Mouse (Mus musculus): Measurements from ENCODE around the gene Prdx6. TPM values are rescaled to one million over a fixed set of nuclear protein-coding genes. Genes with fewer than 3 reads are reported as not detected.

Gene Prdx6
- 325 and 357 TPM in 2 replicates for polyA plus RNA-seq (2014; fragmentation: Nextera tagmentation; extraction: Ambion mirVana)

DNA sequence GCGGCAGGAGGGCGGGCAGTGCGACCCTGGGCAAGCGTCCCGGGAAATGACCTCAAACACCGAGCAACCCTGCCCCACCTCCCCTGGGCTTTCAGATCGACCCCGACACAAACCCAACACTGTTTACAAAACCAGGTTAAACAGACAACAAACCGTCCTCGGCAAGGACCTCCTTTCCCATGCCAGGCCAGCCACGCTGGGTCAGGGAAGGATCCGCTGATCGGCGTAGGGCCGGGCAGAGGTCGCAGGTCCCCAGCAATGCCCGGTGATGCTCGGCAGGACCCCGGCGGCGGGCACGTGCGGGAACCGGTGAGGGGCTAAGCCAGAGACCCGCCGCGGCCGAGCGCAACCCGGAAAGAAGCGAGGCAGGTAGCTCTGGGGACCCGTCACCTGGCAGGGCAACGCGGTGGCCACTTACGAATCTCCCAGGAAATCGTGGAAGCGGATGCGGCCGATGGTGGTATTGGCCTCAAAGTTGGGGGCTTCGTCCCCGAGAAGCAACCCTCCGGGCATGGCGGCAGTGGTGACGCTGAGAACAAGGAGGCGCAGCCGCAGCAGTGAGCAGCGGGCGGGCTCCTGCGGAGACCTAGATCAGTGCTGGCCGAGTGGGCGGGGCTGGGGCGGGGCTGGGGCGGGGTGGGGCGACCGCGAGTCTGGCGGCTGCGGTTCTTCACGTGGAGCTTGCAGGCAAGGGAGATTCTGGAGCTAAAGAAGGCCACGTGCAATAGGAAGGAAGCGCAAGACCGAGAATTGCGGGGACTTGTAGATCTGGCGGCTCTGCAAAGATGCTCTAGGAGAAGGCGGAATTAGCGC, at the start of gene Prdx6:
Gene Prdx6 (minus strand): TSS at position 616 of the 813 bp plus-strand sequence.
- Histone ChIP-seq H3K4me2 (ENCODE audit: low read depth, low read length) (peak within 1 kb of the TSS; percentile 83), H3K27ac (replicated peaks; ENCODE audit: low read depth, low read length) (peak within 1 kb of the TSS; percentile 71), H3K4me3 (ENCODE audit: low read depth, low read length) (peak within 1 kb of the TSS; percentile 84), H3K36me3 (ENCODE audit: control insufficient read depth, insufficient read depth, low read length) (peaks cover 9% of the 10 kb centered on the region; the same call in 1 of the 2 replicates), H3K4me1 (ENCODE audit: control insufficient read depth, insufficient read depth, low read length) (peaks cover 24% of the 10 kb centered on the region), H3K9ac (ENCODE audit: low read depth, low read length) (peak within 1 kb of the TSS; percentile 93), H3K9me3 (ENCODE audit: control insufficient read depth, low read length) (no peaks in the 10 kb centered on the region), H3K27me3 (replicated peaks; ENCODE audit: control insufficient read depth, insufficient read depth, low read length) (no peaks in the 10 kb centered on the region)
- under 1% methylated on average over 56 of the region's 66 CpGs for WGBS
- ATAC-seq (ENCODE audit: low read depth) (peak; percentile 97), DNase-seq (ENCODE audit: low spot score) (peak; percentile 94)

- ATAC-seq (ENCODE audit: low read depth) (no peak), DNase-seq (ENCODE audit: low spot score) (no peak)
- Histone ChIP-seq H3K9ac (ENCODE audit: low read depth, low read length) (no peak overlapping the region), H3K27me3 (replicated peaks; ENCODE audit: control insufficient read depth, insufficient read depth, low read length) (no peaks in the 10 kb centered on the region), H3K4me3 (ENCODE audit: low read depth, low read length) (no peak overlapping the region), H3K36me3 (ENCODE audit: control insufficient read depth, insufficient read depth, low read length) (no peaks in the 10 kb centered on the region), H3K4me1 (ENCODE audit: control insufficient read depth, insufficient read depth, low read length) (no peaks in the 10 kb centered on the region), H3K9me3 (ENCODE audit: control insufficient read depth, low read length) (0 out of 2 replicates have a peak, but pooled peaks cover 7% of the 10 kb centered on the region), H3K27ac (replicated peaks; ENCODE audit: low read depth, low read length) (no peak overlapping the region), H3K4me2 (ENCODE audit: low read depth, low read length) (no peak overlapping the region)
- WGBS, result 59% methylated on average over 12 of the region's 12 CpGs
These were observed 37.2 kb upstream of the Prdx6 start for GRCm38 (mm10) chr1:161288256-161288655.

GRCm38 (mm10) chr1:161286726-161287310, 35.8 kb upstream of the Prdx6 start:
- H3K9ac ChIP-seq (ENCODE audit: low read depth, low read length), result no peak overlapping the region
- H3K36me3 ChIP-seq (ENCODE audit: control insufficient read depth, insufficient read depth, low read length), result no peaks in the 10 kb centered on the region
- H3K9me3 ChIP-seq (ENCODE audit: control insufficient read depth, low read length), result 0 out of 2 replicates have a peak, but pooled peaks cover 5% of the 10 kb centered on the region
- peak; percentile 74; the same call in 1 of the 2 replicates for ATAC-seq (ENCODE audit: low read depth)
- H3K4me1 ChIP-seq (ENCODE audit: control insufficient read depth, insufficient read depth, low read length), result no peaks in the 10 kb centered on the region
- WGBS, result 19% methylated on average over 11 of the region's 11 CpGs
- no peak overlapping the region for H3K27ac ChIP-seq (replicated peaks; ENCODE audit: low read depth, low read length)
- no peaks in the 10 kb centered on the region for H3K27me3 ChIP-seq (replicated peaks; ENCODE audit: control insufficient read depth, insufficient read depth, low read length)
- H3K4me3 ChIP-seq (ENCODE audit: low read depth, low read length), result no peak overlapping the region
- peak; percentile 52 for DNase-seq (ENCODE audit: low spot score)
- H3K4me2 ChIP-seq (ENCODE audit: low read depth, low read length), result no peak overlapping the region

DNA sequence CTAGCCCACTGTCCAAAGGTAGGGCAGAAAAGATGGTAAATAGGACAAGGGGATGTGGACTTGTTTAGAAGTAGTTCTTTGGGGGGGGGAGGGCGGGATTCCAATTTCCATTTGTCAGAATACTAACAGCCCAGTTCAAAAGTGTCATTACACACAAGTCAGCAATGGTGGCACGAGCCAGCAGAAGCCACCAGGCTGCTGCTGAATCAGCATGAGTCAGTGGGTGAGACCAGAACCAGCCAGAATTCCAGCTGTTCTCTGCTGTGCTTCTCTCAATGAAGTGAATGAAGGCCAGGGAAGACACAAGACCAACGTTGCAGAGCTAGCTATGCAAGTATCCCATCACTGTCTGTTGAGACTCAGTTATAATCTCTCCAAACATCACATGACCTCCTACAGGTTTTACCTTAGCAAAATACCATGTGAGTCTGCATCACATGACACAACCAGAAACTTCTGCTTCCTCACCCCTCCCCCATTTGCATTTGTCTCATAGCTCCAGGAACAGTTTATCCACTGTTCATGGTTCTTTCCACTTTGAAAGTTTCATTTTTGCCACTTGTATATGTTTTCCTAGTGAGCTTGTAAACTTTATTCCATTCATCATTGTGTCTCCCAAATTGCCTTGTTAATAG, 30.2 kb upstream of the Prdx6 start:
- Histone ChIP-seq H3K4me1 (ENCODE audit: control insufficient read depth, insufficient read depth, low read length) (no peaks in the 10 kb centered on the region), H3K36me3 (ENCODE audit: control insufficient read depth, insufficient read depth, low read length) (no peaks in the 10 kb centered on the region), H3K4me3 (ENCODE audit: low read depth, low read length) (no peak overlapping the region), H3K27ac (replicated peaks; ENCODE audit: low read depth, low read length) (no peak overlapping the region), H3K9me3 (ENCODE audit: control insufficient read depth, low read length) (no peaks in the 10 kb centered on the region), H3K4me2 (ENCODE audit: low read depth, low read length) (no peak overlapping the region), H3K9ac (ENCODE audit: low read depth, low read length) (no peak overlapping the region), H3K27me3 (replicated peaks; ENCODE audit: control insufficient read depth, insufficient read depth, low read length) (no peaks in the 10 kb centered on the region)
- WGBS, result 74% methylated on average over 3 of the region's 3 CpGs
- DNase-seq (ENCODE audit: low spot score) (no peak), ATAC-seq (ENCODE audit: low read depth) (no peak)

DNA sequence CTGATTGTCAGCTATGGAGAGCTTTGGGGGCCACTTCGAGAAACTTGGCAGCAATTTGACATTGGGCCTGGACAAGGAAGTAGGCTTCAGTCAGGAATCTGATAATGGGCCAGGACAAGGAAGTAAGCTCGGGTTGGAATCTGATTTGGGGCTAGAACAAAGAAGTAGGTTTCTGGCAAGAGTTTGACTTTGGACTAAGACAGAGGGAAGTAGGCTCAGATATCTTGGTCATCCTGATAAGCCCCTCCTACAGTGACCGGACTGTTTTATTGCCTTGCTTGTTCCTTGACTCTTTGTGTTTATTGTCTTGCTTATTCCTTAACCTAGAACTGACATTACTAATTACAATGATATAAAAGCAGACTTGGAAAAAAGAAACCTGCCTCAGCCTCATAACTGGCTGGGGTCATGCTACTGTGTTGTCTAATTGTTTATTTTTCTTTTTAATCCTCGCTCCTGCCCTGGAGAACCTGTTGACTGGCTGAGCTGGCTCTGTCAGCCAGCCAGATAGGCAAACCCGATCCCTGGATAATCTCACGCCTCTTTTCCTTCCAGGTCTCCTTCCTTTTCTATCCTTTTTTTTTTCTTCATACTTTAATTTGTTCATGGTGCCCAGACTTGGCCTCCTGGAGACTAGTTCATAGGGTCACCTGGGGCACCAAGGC, 28.4 kb upstream of the Prdx6 start:
- Histone ChIP-seq H3K4me3 (ENCODE audit: low read depth, low read length) (no peak overlapping the region), H3K4me1 (ENCODE audit: control insufficient read depth, insufficient read depth, low read length) (no peaks in the 10 kb centered on the region), H3K9ac (ENCODE audit: low read depth, low read length) (no peak overlapping the region), H3K9me3 (ENCODE audit: control insufficient read depth, low read length) (no peaks in the 10 kb centered on the region), H3K27me3 (replicated peaks; ENCODE audit: control insufficient read depth, insufficient read depth, low read length) (no peaks in the 10 kb centered on the region), H3K27ac (replicated peaks; ENCODE audit: low read depth, low read length) (no peak overlapping the region), H3K36me3 (ENCODE audit: control insufficient read depth, insufficient read depth, low read length) (no peaks in the 10 kb centered on the region), H3K4me2 (ENCODE audit: low read depth, low read length) (no peak overlapping the region)
- ATAC-seq (ENCODE audit: low read depth) (no peak), DNase-seq (ENCODE audit: low spot score) (no peak)
- 57% methylated on average over 6 of the region's 6 CpGs for WGBS

GRCm38 (mm10) chr1:161273486-161273885, 22.5 kb upstream of the Prdx6 start:
- Histone ChIP-seq H3K9ac (ENCODE audit: low read depth, low read length) (no peak overlapping the region), H3K4me2 (ENCODE audit: low read depth, low read length) (no peak overlapping the region), H3K36me3 (ENCODE audit: control insufficient read depth, insufficient read depth, low read length) (no peaks in the 10 kb centered on the region), H3K9me3 (ENCODE audit: control insufficient read depth, low read length) (no peaks in the 10 kb centered on the region), H3K27ac (replicated peaks; ENCODE audit: low read depth, low read length) (no peak overlapping the region), H3K27me3 (replicated peaks; ENCODE audit: control insufficient read depth, insufficient read depth, low read length) (no peaks in the 10 kb centered on the region), H3K4me1 (ENCODE audit: control insufficient read depth, insufficient read depth, low read length) (no peaks in the 10 kb centered on the region), H3K4me3 (ENCODE audit: low read depth, low read length) (no peak overlapping the region)
- DNase-seq (ENCODE audit: low spot score) (no peak), ATAC-seq (ENCODE audit: low read depth) (peak; percentile 47; the same call in 1 of the 2 replicates)
- WGBS, result 40% methylated on average over 1 of the region's 1 CpGs

- no peaks in the 10 kb centered on the region for H3K36me3 ChIP-seq (ENCODE audit: control insufficient read depth, insufficient read depth, low read length)
- DNase-seq (ENCODE audit: low spot score) (no peak), ATAC-seq (ENCODE audit: low read depth) (no peak)
- H3K27me3 ChIP-seq (replicated peaks; ENCODE audit: control insufficient read depth, insufficient read depth, low read length), result no peaks in the 10 kb centered on the region
- no peak overlapping the region for H3K4me2 ChIP-seq (ENCODE audit: low read depth, low read length)
- no peak overlapping the region for H3K27ac ChIP-seq (replicated peaks; ENCODE audit: low read depth, low read length)
- H3K4me3 ChIP-seq (ENCODE audit: low read depth, low read length), result no peak overlapping the region
- H3K9ac ChIP-seq (ENCODE audit: low read depth, low read length), result no peak overlapping the region
- WGBS, result 68% methylated on average over 2 of the region's 2 CpGs
- H3K4me1 ChIP-seq (ENCODE audit: control insufficient read depth, insufficient read depth, low read length), result no peaks in the 10 kb centered on the region
- H3K9me3 ChIP-seq (ENCODE audit: control insufficient read depth, low read length), result no peaks in the 10 kb centered on the region
These were observed 20.4 kb upstream of the Prdx6 start for GRCm38 (mm10) chr1:161271461-161271810.

- no peak for ATAC-seq (ENCODE audit: low read depth)
- Histone ChIP-seq H3K4me2 (ENCODE audit: low read depth, low read length) (no peak overlapping the region), H3K27me3 (replicated peaks; ENCODE audit: control insufficient read depth, insufficient read depth, low read length) (no peaks in the 10 kb centered on the region), H3K9ac (ENCODE audit: low read depth, low read length) (no peak overlapping the region), H3K36me3 (ENCODE audit: control insufficient read depth, insufficient read depth, low read length) (no peaks in the 10 kb centered on the region), H3K9me3 (ENCODE audit: control insufficient read depth, low read length) (no peaks in the 10 kb centered on the region), H3K27ac (replicated peaks; ENCODE audit: low read depth, low read length) (no peak overlapping the region), H3K4me1 (ENCODE audit: control insufficient read depth, insufficient read depth, low read length) (no peaks in the 10 kb centered on the region), H3K4me3 (ENCODE audit: low read depth, low read length) (no peak overlapping the region)
- 70% methylated on average over 4 of the region's 4 CpGs for WGBS
- no peak for DNase-seq (ENCODE audit: low spot score)
These were observed 19.9 kb upstream of the Prdx6 start for GRCm38 (mm10) chr1:161270776-161271460.

All from embryonic facial prominence, embryonic 14.5 days (tissue).